Mouse (Mus musculus) Patski (cell line): Measurements from ENCODE around the gene Egfl7. TPM values are rescaled to one million over a fixed set of nuclear protein-coding genes. Genes with fewer than 3 reads are reported as not detected.

Experiments
- ATAC-seq: fragments of 100-300 bp; one replicate; pipeline ENCODE4 v1.8.0; 2021
- CTCF ChIA-PET: fragments of 350-600 bp; sonication (Branson Sonifier 250); formaldehyde crosslinking; loops from one replicate; lab custom pipeline; 2022; ENCODE audit warnings: inconsistent platforms; lab: Charles Lee
- POLR2A ChIA-PET: fragments of 350-600 bp; sonication (Branson Sonifier 250); formaldehyde crosslinking; loops from one replicate; lab custom pipeline; 2022; ENCODE audit warnings: antibody characterized with exemption, inconsistent platforms; lab: Charles Lee
- DNase-seq: peaks from one replicate; pipeline ENCODE4 v3.0.0-alpha.2; 2011; ENCODE audit warnings: low read depth, low spot score
- H3K27me3 ChIP-seq: fragments of 371-371 bp; one replicate; pipeline ENCODE4 v1.5.1; 2021
- CTCF ChIP-seq: fragments of 100-300 bp; IDR thresholded peaks from one replicate; pipeline ENCODE4 v1.5.1; 2021
- in situ Hi-C: fragments of 300-500 bp; cut with MboI; formaldehyde crosslinking; loops from 3 replicates; pipeline ENCODE4 v1.11.1; 2018; ENCODE audit warnings: low pct_unique_long_range_greater_than_20kb, mixed read lengths
- polyA plus RNA-seq: library from polyadenylated mRNA; unstranded; gene quantifications from one replicate; pipeline ENCODE4 v1.2.3, GENCODE M21; 2021

Gene Egfl7
- 9.4 TPM for polyA plus RNA-seq

- ChIA-PET CTCF (no interaction called here), POLR2A (no interaction called here)
- no peak for TF ChIP-seq CTCF
- in situ Hi-C loops: no loop called here
- no peak for ATAC-seq
- no peak for DNase-seq
- H3K27me3 ChIP-seq: no peaks in the 10 kb centered on the region
These were observed at the start of gene Egfl7 for GRCm38 (mm10) chr2:26579714-26580113. Gene Egfl7 (plus strand): TSS chr2:26580014.

GRCm38 (mm10) chr2:26531829-26532228, 48.0 kb upstream of the Egfl7 start:
- DNase-seq (no peak), ATAC-seq (peak; percentile 76)
- TF ChIP-seq CTCF: no peak
- no peaks in the 10 kb centered on the region for H3K27me3 ChIP-seq
- ChIA-PET POLR2A (interaction anchor here (1.0 kb wide), 1 partner anchor 23 kb away, joined by 3 read pairs; no protein-coding TSS in a partner anchor), CTCF (no interaction called here)
- in situ Hi-C loops: no loop called here

- in situ Hi-C loops: no loop called here
- CTCF ChIA-PET: no interaction called here
- TF ChIP-seq CTCF: no peak
- POLR2A ChIA-PET: no interaction called here
- H3K27me3 ChIP-seq: no peaks in the 10 kb centered on the region
- DNase-seq (no peak), ATAC-seq (no peak)
These were observed 46.6 kb upstream of the Egfl7 start for GRCm38 (mm10) chr2:26533249-26533648.

- TF ChIP-seq CTCF: no peak
- ChIA-PET POLR2A (no interaction called here), CTCF (interaction anchor here (1.0 kb wide), 1 partner anchor 14 kb away, joined by 3 read pairs; no protein-coding TSS in a partner anchor)
- no peaks in the 10 kb centered on the region for H3K27me3 ChIP-seq
- ATAC-seq (no peak), DNase-seq (no peak)
- in situ Hi-C loops: no loop called here
These were observed 45.7 kb upstream of the Egfl7 start for GRCm38 (mm10) chr2:26534161-26534560.

- in situ Hi-C loops: no loop called here
- ChIA-PET CTCF (interaction anchor here (1.0 kb wide), 1 partner anchor 14 kb away, joined by 3 read pairs; no protein-coding TSS in a partner anchor), POLR2A (no interaction called here)
- no peaks in the 10 kb centered on the region for H3K27me3 ChIP-seq
- no peak for DNase-seq
- TF ChIP-seq CTCF: no peak
- ATAC-seq: no peak
These were observed 45.2 kb upstream of the Egfl7 start for GRCm38 (mm10) chr2:26534616-26535015.

GRCm38 (mm10) chr2:26535517-26536045, 44.2 kb upstream of the Egfl7 start:
- CTCF ChIA-PET: interaction anchor here (1.0 kb wide), 1 partner anchor 13 kb away, joined by 3 read pairs; no protein-coding TSS in a partner anchor
- ATAC-seq (no peak), DNase-seq (no peak)
- no peak for TF ChIP-seq CTCF
- H3K27me3 ChIP-seq: no peaks in the 10 kb centered on the region
- in situ Hi-C loops: no loop called here
- POLR2A ChIA-PET: no interaction called here

GRCm38 (mm10) chr2:26539516-26539915, 40.3 kb upstream of the Egfl7 start:
- ChIA-PET POLR2A (no interaction called here), CTCF (no interaction called here)
- in situ Hi-C loops: no loop called here
- DNase-seq (no peak), ATAC-seq (no peak)
- no peaks in the 10 kb centered on the region for H3K27me3 ChIP-seq
- no peak for TF ChIP-seq CTCF

GRCm38 (mm10) chr2:26540721-26541120, 39.1 kb upstream of the Egfl7 start:
- in situ Hi-C loops: no loop called here
- ChIA-PET POLR2A (interaction anchor here (0.7 to 0.8 kb wide), 2 partner anchors 87 to 194 kb away, joined by 5 to 6 read pairs; no protein-coding TSS in a partner anchor), CTCF (interaction anchor here (0.9 to 1.4 kb wide), 2 partner anchors 12 to 48 kb away, joined by 3 to 4 read pairs; no protein-coding TSS in a partner anchor)
- no peak for TF ChIP-seq CTCF
- DNase-seq: no peak
- no peak for ATAC-seq
- no peaks in the 10 kb centered on the region for H3K27me3 ChIP-seq

- no peaks in the 10 kb centered on the region for H3K27me3 ChIP-seq
- in situ Hi-C loops: no loop called here
- no peak for ATAC-seq
- no peak for TF ChIP-seq CTCF
- CTCF ChIA-PET: interaction anchor here (0.8 to 1.4 kb wide), 3 partner anchors 13 to 48 kb away, joined by 3 to 4 read pairs (median 3); partner anchors contain the start of gene Notch1
- POLR2A ChIA-PET: no interaction called here
- no peak for DNase-seq
These were observed 38.4 kb upstream of the Egfl7 start for GRCm38 (mm10) chr2:26541258-26541910.

- TF ChIP-seq CTCF: no peak
- no peaks in the 10 kb centered on the region for H3K27me3 ChIP-seq
- ChIA-PET CTCF (interaction anchor here (1.4 kb wide), 1 partner anchor 13 kb away, joined by 3 read pairs; no protein-coding TSS in a partner anchor), POLR2A (interaction anchor here (0.8 kb wide), 1 partner anchor 98 kb away, joined by 3 read pairs; the partner anchor contains the start of gene Sec16a)
- in situ Hi-C loops: no loop called here
- DNase-seq (no peak), ATAC-seq (no peak)
These were observed 36.7 kb upstream of the Egfl7 start for GRCm38 (mm10) chr2:26543155-26543554.

GRCm38 (mm10) chr2:26543768-26544167, 36.0 kb upstream of the Egfl7 start:
- ATAC-seq (no peak), DNase-seq (no peak)
- in situ Hi-C loops: no loop called here
- no peaks in the 10 kb centered on the region for H3K27me3 ChIP-seq
- TF ChIP-seq CTCF: no peak
- ChIA-PET CTCF (interaction anchor here (1.4 kb wide), 1 partner anchor 14 kb away, joined by 3 read pairs; no protein-coding TSS in a partner anchor), POLR2A (interaction anchor here (0.8 kb wide), 1 partner anchor 99 kb away, joined by 3 read pairs; the partner anchor contains the start of gene Sec16a)
